Mouse (Mus musculus): ENCODE measurements at regions not wholly inside any gene's neighbourhood (a gene's known extent, or its start where the extent isn't known, plus 50 kb on each side); places are given as distances from the start of the nearest gene placed in this dataset.

GRCm38 (mm10) chrX:35791273-35791672 is 97.4 kb upstream of the Dock11 start:
- no peak for DNase-seq (ENCODE audit: low spot score in 2 of 2)

- DNase-seq (ENCODE audit: low spot score in 2 of 2) = no peak
Measured at GRCm38 (mm10) chrX:35813206-35813605, 75.4 kb upstream of the Dock11 start.

GRCm38 (mm10) chrX:35834411-35834810 is 54.2 kb upstream of the Dock11 start:
- DNase-seq (ENCODE audit: low spot score in 2 of 2) = peak in 1 of 2 experiments; percentile 3

GRCm38 (mm10) chrX:35838064-35838463 is 50.6 kb upstream of the Dock11 start:
- no peak for DNase-seq (ENCODE audit: low spot score in 2 of 2)
